1 mouse cellular context compared by ENCODE assay signal in the genomic region with DNA sequence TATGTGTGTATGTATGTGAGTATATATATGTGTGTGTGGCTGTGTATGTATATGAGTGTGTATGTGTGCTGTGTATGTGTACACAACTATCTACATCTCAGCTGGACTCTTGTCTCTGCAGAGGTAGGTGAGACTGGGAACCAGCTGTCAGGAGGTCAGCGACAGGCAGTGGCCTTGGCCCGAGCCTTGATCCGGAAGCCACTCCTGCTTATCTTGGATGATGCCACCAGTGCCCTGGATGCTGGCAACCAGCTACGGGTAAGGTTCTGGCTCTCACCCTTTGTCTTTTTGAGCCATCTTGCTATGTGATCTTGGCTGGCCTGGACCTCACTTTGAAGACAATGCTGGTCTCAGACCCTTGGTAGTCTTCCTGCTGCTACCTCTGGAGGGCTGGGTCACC.
TF ChIP-seq lines count a peak whose summit lies in the region.

No protein-coding gene starts in this region.

TF ChIP-seq in CH12.LX, 34 proteins besides CTCF, POLR2A, EP300 and RAD21:
- no peak for TF ChIP-seq ZMIZ1 (IDR thresholded peaks at IDR 0.05; ENCODE audit: low read depth, low read length)
- no peak for TF ChIP-seq SIN3A (IDR thresholded peaks at IDR 0.05; ENCODE audit: low read length)
- TF ChIP-seq UBTF (IDR thresholded peaks at IDR 0.05; ENCODE audit: low read depth, low read length), result no peak
- TF ChIP-seq E2F4 (IDR thresholded peaks at IDR 0.05; ENCODE audit: insufficient replicate concordance, low read depth, low read length), result no peak
- TF ChIP-seq BHLHE40 (IDR thresholded peaks at IDR 0.05; ENCODE audit: low read depth, low read length), result no peak
- no peak for TF ChIP-seq ETS1 (conservative IDR thresholded peaks at IDR 0.05; ENCODE audit: low read depth, low read length)
- TF ChIP-seq POLR2AphosphoS2 (IDR thresholded peaks at IDR 0.05; ENCODE audit: low read depth, low read length), result no peak
- TF ChIP-seq MYC (IDR thresholded peaks at IDR 0.05; ENCODE audit: low read depth, low read length), result no peak
- TF ChIP-seq RCOR1 (conservative IDR thresholded peaks at IDR 0.05; ENCODE audit: low read depth, low read length), result no peak
- no peak for TF ChIP-seq MAX (IDR thresholded peaks at IDR 0.05; ENCODE audit: low read length)
- no peak for TF ChIP-seq MEF2A (IDR thresholded peaks at IDR 0.05; ENCODE audit: borderline replicate concordance, low read depth, low read length)
- no peak for TF ChIP-seq CHD1 (IDR thresholded peaks at IDR 0.05; ENCODE audit: low read depth, low read length)
- no peak for TF ChIP-seq GABPA (IDR thresholded peaks at IDR 0.05; ENCODE audit: insufficient replicate concordance, low read depth, low read length)
